15 mouse cellular contexts compared by ENCODE assay signal in genomic region chr3:54431663-54432062, GRCm38 (mm10).
"Had no signal": no experiment of that assay in that cellular context is flagged by ENCODE, and none has a peak within 500 bp of the region (broad histone marks: within the 10 kb centered on the region; RNA-seq: fewer than 3 reads in every experiment).

No protein-coding gene starts in this region.

- ATAC-seq: midbrain, embryonic 13.5 days had no signal

- H3K36me3 ChIP-seq: limb, embryonic 13.5 days; liver, embryonic 15.5 days; midbrain, embryonic 13.5 days; neural tube, embryonic 12.5 days had no signal

- H3K4me3 ChIP-seq: limb, embryonic 13.5 days; liver, embryonic 15.5 days; midbrain, embryonic 13.5 days; neural tube, embryonic 12.5 days had no signal

- H3K9me3 ChIP-seq: limb, embryonic 13.5 days; liver, embryonic 15.5 days; midbrain, embryonic 13.5 days; neural tube, embryonic 12.5 days had no signal

- H3K4me1 ChIP-seq: liver, embryonic 15.5 days; neural tube, embryonic 12.5 days had no signal

- H3K27ac ChIP-seq: kidney, postnatal 0 days; limb, embryonic 13.5 days; liver, embryonic 15.5 days; midbrain, embryonic 13.5 days; neural tube, embryonic 12.5 days had no signal

- DNase-seq: kidney, adult 9 months; kidney, postnatal 36 days; layer of hippocampus, adult 9-11 months; retina, postnatal 1 day; right cerebral cortex, postnatal 4 days; spleen, adult 18-20 months; thymus, adult 18-20 months; thymus, postnatal 14 days had no signal

- H3K9ac ChIP-seq: limb, embryonic 13.5 days; liver, embryonic 15.5 days; lung, embryonic 14.5 days; midbrain, embryonic 13.5 days; neural tube, embryonic 12.5 days had no signal

- H3K27me3 ChIP-seq: limb, embryonic 13.5 days; liver, embryonic 15.5 days; midbrain, embryonic 13.5 days; neural tube, embryonic 12.5 days had no signal

- H3K4me2 ChIP-seq: limb, embryonic 13.5 days; liver, embryonic 11.5 days; liver, embryonic 15.5 days; lung, embryonic 14.5 days; midbrain, embryonic 13.5 days; neural tube, embryonic 12.5 days had no signal
